Mouse (Mus musculus) liver, postnatal 0 days (tissue): ENCODE measurements around the gene Pum2. TPM values are rescaled to one million over a fixed set of nuclear protein-coding genes. Genes with fewer than 3 reads are reported as not detected.

Experiments
- ATAC-seq: fragments of 200-750 bp; cut with Nextera tagmentation; 2 replicates; pipeline ENCODE4 v1.8.0; 2017; ENCODE audit warnings: mild to moderate bottlenecking, moderate library complexity
- DNase-seq: peaks from one replicate; pipeline ENCODE4 v3.0.0-alpha.2; 2016
- H3K27ac ChIP-seq: fragments of 300-500 bp; sonication (generic); 2 replicates; pipeline ENCODE4 v1.5.1; 2014; ENCODE audit warnings: antibody characterized with exemption, moderate library complexity, mild to moderate bottlenecking, low read depth
- H3K27me3 ChIP-seq: fragments of 300-500 bp; sonication (generic); 2 replicates; pipeline ENCODE4 v1.6.1; 2014; ENCODE audit warnings: low read length, control low read depth, mixed read lengths; ENCODE audit not compliant: insufficient read depth
- H3K36me3 ChIP-seq: fragments of 300-500 bp; sonication (generic); replicated peaks from 2 replicates; pipeline ENCODE4 v1.6.1; 2014; ENCODE audit warnings: mild to moderate bottlenecking, control low read depth, low read length, moderate library complexity, mixed read lengths; ENCODE audit not compliant: insufficient read depth
- H3K4me1 ChIP-seq: fragments of 300-500 bp; sonication (generic); 2 replicates; pipeline ENCODE4 v1.6.1; 2014; ENCODE audit warnings: antibody characterized with exemption, mild to moderate bottlenecking, control low read depth; ENCODE audit not compliant: insufficient read depth
- H3K4me2 ChIP-seq: fragments of 300-500 bp; sonication (generic); 2 replicates; pipeline ENCODE4 v1.6.1; 2014; ENCODE audit warnings: low read depth, mild to moderate bottlenecking, low read length, moderate library complexity, mixed read lengths
- H3K4me3 ChIP-seq: fragments of 300-500 bp; sonication (generic); 2 replicates; pipeline ENCODE4 v1.5.1; 2014; ENCODE audit warnings: low read depth, low read length
- H3K9ac ChIP-seq: fragments of 300-500 bp; sonication (generic); replicated peaks from 2 replicates; pipeline ENCODE4 v1.6.1; 2014; ENCODE audit warnings: mild to moderate bottlenecking, moderate library complexity
- H3K9me3 ChIP-seq: fragments of 300-500 bp; sonication (generic); 2 replicates; pipeline ENCODE4 v1.6.1; 2016; ENCODE audit warnings: mild to moderate bottlenecking, control low read depth, low read length, mixed read lengths
- CTCF ChIP-seq: sonication (generic); IDR thresholded peaks from 2 replicates; pipeline ENCODE4 v1.5.1; 2016; ENCODE audit warnings: antibody characterized with exemption, low read depth
- EP300 ChIP-seq: IDR thresholded peaks from 2 replicates; pipeline ENCODE4 v1.6.1; 2016; ENCODE audit warnings: antibody characterized with exemption, low read depth, mild to moderate bottlenecking
- WGBS: fragments of 180-500 bp; shearing (Covaris S2); extraction: QIAGEN DNeasy Blood & Tissue Kit; methylation state at CpG from one replicate; pipeline ENCODE4 v1.1.7; 2014; ENCODE audit not compliant: insufficient replicate concordance; 5-methylcytosine and 5-hydroxymethylcytosine counted together
- polyA plus RNA-seq: library from polyadenylated mRNA; unstranded; fragments of >200 nt; fragmentation: Nextera tagmentation; extraction: Ambion mirVana; gene quantifications from 2 replicates; pipeline ENCODE4 v1.2.1, GENCODE M21; 2015

Gene Pum2
- 11.7 and 11.9 TPM in 2 replicates for polyA plus RNA-seq

DNA sequence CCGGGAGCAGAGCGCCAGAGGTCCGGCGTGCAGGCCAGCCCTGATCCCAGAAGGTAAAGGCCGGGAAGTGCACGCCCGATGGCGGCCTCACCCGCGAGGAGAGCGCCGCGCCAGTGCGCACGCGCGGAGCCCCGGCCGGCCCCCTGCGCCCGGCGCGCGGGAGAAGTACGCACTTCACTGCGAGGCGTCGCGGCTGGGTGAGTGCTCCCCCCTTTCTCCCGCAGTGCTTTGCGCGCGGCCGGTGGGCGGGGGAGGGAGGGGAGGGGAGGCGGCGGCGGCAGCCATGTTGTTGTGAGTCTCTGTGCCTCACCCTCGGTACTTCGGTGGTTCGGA, at the start of gene Pum2:
Gene Pum2 (plus strand): TSS at position 161 of the 333 bp plus-strand sequence.
- ATAC-seq (peak; percentile 99), DNase-seq (peak; percentile 96)
- no peak for TF ChIP-seq EP300
- TF ChIP-seq CTCF, result no peak
- Histone ChIP-seq H3K36me3 (no peaks in the 10 kb centered on the region), H3K27me3 (no peaks in the 10 kb centered on the region), H3K4me3 (peak within 1 kb of the TSS; percentile 93), H3K9ac (peak within 1 kb of the TSS; percentile 97), H3K9me3 (no peaks in the 10 kb centered on the region), H3K4me1 (peaks cover 27% of the 10 kb centered on the region), H3K4me2 (peak within 1 kb of the TSS; percentile 88), H3K27ac (peak within 1 kb of the TSS; percentile 97)
- 0% methylated on average over 4 of the region's 41 CpGs for WGBS

DNA sequence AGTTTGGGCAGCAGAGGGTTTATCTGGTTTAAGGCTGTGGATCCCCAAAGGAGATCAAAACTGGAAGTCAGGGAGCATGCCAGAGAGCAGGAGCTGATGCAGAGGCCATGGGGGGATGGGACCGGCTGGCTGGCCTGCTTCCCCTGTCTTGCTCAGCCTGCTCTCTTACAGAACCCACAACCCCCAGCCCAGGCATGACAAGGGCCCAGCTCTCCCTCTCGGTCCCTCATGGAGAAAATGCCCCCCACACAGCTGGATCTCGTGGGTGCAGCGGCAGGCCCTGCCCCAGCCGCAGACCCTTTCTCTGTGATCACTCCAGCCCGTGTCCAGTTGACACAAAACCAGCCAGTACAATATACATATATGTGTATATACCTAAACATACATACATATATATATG, 44.4 kb upstream of the Pum2 start:
- no peak overlapping the region for H3K4me3 ChIP-seq
- no peak for TF ChIP-seq CTCF
- no peak for TF ChIP-seq EP300
- DNase-seq, result no peak
- no peaks in the 10 kb centered on the region for H3K36me3 ChIP-seq
- H3K4me2 ChIP-seq, result no peak overlapping the region
- no peak overlapping the region for H3K9ac ChIP-seq
- ATAC-seq, result no peak
- 93% methylated on average over 6 of the region's 6 CpGs for WGBS
- no peak overlapping the region for H3K27ac ChIP-seq
- H3K4me1 ChIP-seq, result no peaks in the 10 kb centered on the region
- no peaks in the 10 kb centered on the region for H3K27me3 ChIP-seq
- no peaks in the 10 kb centered on the region for H3K9me3 ChIP-seq

DNA sequence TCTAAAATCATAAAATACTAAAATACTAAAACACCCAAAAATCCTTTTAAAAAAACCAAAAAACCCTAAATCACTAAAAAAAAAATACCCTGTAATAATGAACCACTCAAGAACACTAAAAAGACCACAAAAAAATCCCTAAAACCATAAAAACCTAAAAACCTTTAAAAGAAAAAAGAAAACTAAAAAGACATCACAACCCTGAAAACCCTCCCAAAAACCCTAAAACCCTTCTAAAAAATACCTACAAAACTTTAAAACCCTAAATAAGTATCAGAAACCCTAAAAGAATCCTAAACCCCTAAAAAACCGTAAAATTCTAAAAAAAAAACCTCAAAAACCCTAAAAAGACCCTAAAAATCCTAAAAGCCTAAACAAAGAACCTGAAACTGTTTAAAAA, 42.2 kb upstream of the Pum2 start:
- Histone ChIP-seq H3K4me1 (no peaks in the 10 kb centered on the region), H3K27me3 (no peaks in the 10 kb centered on the region), H3K9me3 (no peaks in the 10 kb centered on the region), H3K27ac (no peak overlapping the region), H3K4me3 (no peak overlapping the region), H3K36me3 (no peaks in the 10 kb centered on the region), H3K4me2 (no peak overlapping the region), H3K9ac (no peak overlapping the region)
- TF ChIP-seq CTCF, result no peak
- no peak for TF ChIP-seq EP300
- ATAC-seq, result no peak
- 92% methylated on average over 1 of the region's 1 CpGs for WGBS
- no peak for DNase-seq

DNA sequence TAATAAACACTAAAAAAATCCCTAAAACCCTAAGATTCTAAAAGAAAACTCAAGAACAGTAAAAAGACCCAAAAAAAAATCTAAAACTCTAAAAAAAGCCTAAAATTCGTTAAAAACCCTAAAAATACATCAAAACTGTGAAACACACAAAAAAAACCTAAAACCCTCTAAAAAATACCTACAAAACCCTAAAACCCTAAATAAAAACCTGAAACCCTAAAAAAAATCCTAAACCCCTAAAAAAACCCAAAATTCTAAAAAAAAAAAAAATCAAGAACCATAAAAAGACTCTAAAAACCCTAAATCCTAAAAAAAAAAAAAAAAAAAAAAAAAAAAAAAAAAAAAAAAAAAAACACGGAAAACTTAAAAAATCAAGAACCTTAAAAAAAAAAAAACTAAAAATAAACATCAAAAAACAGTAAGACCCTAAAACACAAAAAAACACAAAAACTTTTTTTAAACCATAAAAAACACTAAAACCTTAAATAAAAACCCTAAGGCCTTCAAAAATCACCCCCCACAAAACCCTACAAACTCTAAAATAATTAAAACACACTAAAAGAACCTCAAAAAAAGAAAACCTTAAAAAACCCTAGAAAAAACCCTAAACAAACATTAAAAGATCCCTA, 41.1 kb upstream of the Pum2 start:
- no peak for ATAC-seq
- TF ChIP-seq CTCF (no peak), EP300 (no peak)

DNA sequence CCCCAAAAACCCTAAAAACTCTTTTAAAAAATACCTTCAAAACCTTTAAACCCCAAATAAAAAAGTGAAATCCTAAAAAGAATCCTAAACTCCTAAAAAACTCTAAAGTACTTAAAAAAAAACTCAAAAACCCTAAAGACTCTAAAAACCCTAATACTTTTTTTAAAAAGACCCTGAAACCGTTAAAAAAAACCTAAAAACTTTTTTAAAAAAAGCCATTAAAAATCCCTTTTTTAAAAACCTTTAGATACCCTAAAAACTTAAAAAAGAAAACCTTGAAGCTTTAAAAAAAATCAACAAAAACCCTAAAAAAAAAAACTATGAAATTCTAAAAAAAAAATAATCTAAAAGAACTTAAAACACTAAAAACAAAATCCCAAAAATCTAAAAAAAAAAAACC, 39.6 kb upstream of the Pum2 start:
- ATAC-seq, result no peak
- 96% methylated on average over 1 of the region's 1 CpGs for WGBS
- Histone ChIP-seq H3K27ac (no peak overlapping the region), H3K4me3 (no peak overlapping the region), H3K9ac (no peak overlapping the region), H3K4me2 (no peak overlapping the region), H3K36me3 (no peaks in the 10 kb centered on the region), H3K9me3 (no peaks in the 10 kb centered on the region), H3K27me3 (no peaks in the 10 kb centered on the region), H3K4me1 (no peaks in the 10 kb centered on the region)
- TF ChIP-seq EP300 (no peak), CTCF (no peak)
- no peak for DNase-seq

More for the DNA sequence above, 41.1 kb upstream of the Pum2 start:
- Histone ChIP-seq H3K9me3 (no peaks in the 10 kb centered on the region), H3K4me1 (no peaks in the 10 kb centered on the region), H3K36me3 (no peaks in the 10 kb centered on the region), H3K27me3 (no peaks in the 10 kb centered on the region), H3K4me2 (no peak overlapping the region), H3K9ac (no peak overlapping the region), H3K27ac (no peak overlapping the region), H3K4me3 (no peak overlapping the region)
- DNase-seq, result no peak
- WGBS, result 83% methylated on average over 2 of the region's 2 CpGs

DNA sequence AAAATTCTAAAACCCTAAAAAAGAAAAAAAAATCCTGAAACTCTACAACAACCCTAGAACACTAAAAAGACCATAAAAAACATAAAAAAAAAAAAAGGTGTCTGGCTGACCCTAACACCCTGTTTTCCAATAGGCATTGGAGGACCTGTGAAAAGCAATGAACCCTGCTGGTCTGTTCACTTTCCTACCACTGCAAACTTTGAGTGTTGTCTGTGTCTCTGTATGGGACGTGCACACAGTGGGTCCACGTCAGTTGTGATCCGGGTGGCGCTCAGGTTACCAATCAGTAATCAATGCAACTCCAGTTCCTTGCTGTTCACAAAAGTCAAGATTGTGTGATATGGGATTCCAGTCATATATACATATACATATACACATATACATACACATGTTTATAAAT, 38.4 kb upstream of the Pum2 start:
- no peak overlapping the region for H3K27ac ChIP-seq
- no peak overlapping the region for H3K4me2 ChIP-seq
- peaks cover 6% of the 10 kb centered on the region; the same call in 1 of the 2 replicates for H3K4me1 ChIP-seq
- H3K9ac ChIP-seq, result no peak overlapping the region
- no peaks in the 10 kb centered on the region for H3K36me3 ChIP-seq
- ATAC-seq (no peak), DNase-seq (no peak)
- no peaks in the 10 kb centered on the region for H3K9me3 ChIP-seq
- no peak overlapping the region for H3K4me3 ChIP-seq
- no peak for TF ChIP-seq EP300
- no peak for TF ChIP-seq CTCF
- 96% methylated on average over 4 of the region's 4 CpGs for WGBS
- no peaks in the 10 kb centered on the region for H3K27me3 ChIP-seq

DNA sequence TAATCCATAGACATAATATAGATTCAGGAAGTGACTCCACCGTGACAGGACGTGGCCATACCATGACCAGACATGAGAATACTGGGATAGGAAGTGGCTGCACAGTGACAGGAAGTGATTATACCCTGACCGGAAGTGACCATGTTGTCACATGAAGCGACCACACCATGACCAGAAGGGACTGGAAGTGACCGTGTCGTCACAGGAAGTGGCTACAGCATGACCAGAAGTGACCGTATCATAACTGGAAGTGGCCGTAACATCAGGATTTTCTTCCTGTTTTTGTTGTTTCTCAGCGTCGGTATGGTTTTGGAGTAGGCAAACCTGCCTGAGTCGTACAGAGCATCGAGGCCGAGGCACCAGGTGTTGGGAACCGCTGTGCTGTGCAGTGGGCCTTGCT, 37.0 kb upstream of the Pum2 start:
- no peak for ATAC-seq
- no peak overlapping the region for H3K27ac ChIP-seq

More for the DNA sequence above, 37.0 kb upstream of the Pum2 start:
- Histone ChIP-seq H3K4me1 (peaks cover 6% of the 10 kb centered on the region; the same call in 1 of the 2 replicates), H3K27me3 (no peaks in the 10 kb centered on the region), H3K9ac (no peak overlapping the region), H3K4me2 (no peak overlapping the region), H3K4me3 (no peak overlapping the region), H3K9me3 (no peaks in the 10 kb centered on the region), H3K36me3 (no peaks in the 10 kb centered on the region)
- WGBS, result 77% methylated on average over 14 of the region's 14 CpGs
- no peak for TF ChIP-seq CTCF
- TF ChIP-seq EP300, result peak; percentile 60
- peak; percentile 43 for DNase-seq
